Mouse (Mus musculus) kidney, postnatal 0 days (tissue): Measurements from ENCODE around the gene BC025920. TPM values are rescaled to one million over a fixed set of nuclear protein-coding genes. Genes with fewer than 3 reads are reported as not detected.
A peak's percentile ranks its signal among the peaks of the same experiment; 100 is the strongest.
"Not testable (repeated sequence)": the region's sequence is repeated elsewhere in the genome, so short reads cannot be mapped to it uniquely, and the experiment has no call there.

Source experiments
- ATAC-seq: fragments of 200-750 bp; cut with Nextera tagmentation; replicated peaks from 2 replicates; pipeline ENCODE4 v1.8.0; 2017; ENCODE audit warnings: low read depth, moderate number of reproducible peaks, moderate TSS enrichment, moderate library complexity; ENCODE audit not compliant: low FRiP score
- DNase-seq: peaks from one replicate; pipeline ENCODE4 v3.0.0-alpha.2; 2016; ENCODE audit warnings: low spot score
- H3K27ac ChIP-seq: fragments of 300-500 bp; sonication (generic); 2 replicates; pipeline ENCODE4 v1.5.1; 2014; ENCODE audit warnings: mild to moderate bottlenecking
- H3K27me3 ChIP-seq: fragments of 300-500 bp; sonication (generic); 2 replicates; pipeline ENCODE4 v1.6.1; 2014; ENCODE audit warnings: low read length, mixed read lengths; ENCODE audit not compliant: insufficient read depth
- H3K36me3 ChIP-seq: fragments of 300-500 bp; sonication (generic); 2 replicates; pipeline ENCODE4 v1.6.1; 2014; ENCODE audit warnings: low read length, mixed read lengths; ENCODE audit not compliant: insufficient read depth
- H3K4me1 ChIP-seq: fragments of 300-500 bp; sonication (generic); replicated peaks from 2 replicates; pipeline ENCODE4 v1.6.1; 2014; ENCODE audit warnings: antibody characterized with exemption, low read length, mixed read lengths; ENCODE audit not compliant: insufficient read depth
- H3K4me2 ChIP-seq: fragments of 300-500 bp; sonication (generic); 2 replicates; pipeline ENCODE4 v1.6.1; 2014; ENCODE audit warnings: mild to moderate bottlenecking, low read length, moderate library complexity, mixed read lengths
- H3K4me3 ChIP-seq: fragments of 300-500 bp; sonication (generic); replicated peaks from 2 replicates; pipeline ENCODE4 v1.5.1; 2014; ENCODE audit warnings: low read depth, low read length
- H3K9ac ChIP-seq: fragments of 300-500 bp; sonication (generic); 2 replicates; pipeline ENCODE4 v1.6.1; 2014; ENCODE audit warnings: low read depth, low read length
- H3K9me3 ChIP-seq: fragments of 300-500 bp; sonication (generic); replicated peaks from 2 replicates; pipeline ENCODE4 v1.6.1; 2016; ENCODE audit warnings: low read length, inconsistent platforms, mixed read lengths
- CTCF ChIP-seq: IDR thresholded peaks from 2 replicates; pipeline ENCODE4 v1.5.1; 2016; ENCODE audit warnings: antibody characterized with exemption, low read depth, mild to moderate bottlenecking, moderate library complexity
- WGBS: fragments of 180-500 bp; shearing (Covaris S2); extraction: QIAGEN DNeasy Blood & Tissue Kit; methylation state at CpG from one replicate; pipeline ENCODE4 v1.1.7; 2014; 5-methylcytosine and 5-hydroxymethylcytosine counted together
- polyA plus RNA-seq: library from polyadenylated mRNA; unstranded; fragments of >200 nt; fragmentation: Nextera tagmentation; extraction: Ambion mirVana; gene quantifications from 2 replicates; pipeline ENCODE4 v1.2.1, GENCODE M21; 2015

BC025920 gene
- polyA plus RNA-seq, 1 experiment from 2014 or later = 0.37 TPM

DNA sequence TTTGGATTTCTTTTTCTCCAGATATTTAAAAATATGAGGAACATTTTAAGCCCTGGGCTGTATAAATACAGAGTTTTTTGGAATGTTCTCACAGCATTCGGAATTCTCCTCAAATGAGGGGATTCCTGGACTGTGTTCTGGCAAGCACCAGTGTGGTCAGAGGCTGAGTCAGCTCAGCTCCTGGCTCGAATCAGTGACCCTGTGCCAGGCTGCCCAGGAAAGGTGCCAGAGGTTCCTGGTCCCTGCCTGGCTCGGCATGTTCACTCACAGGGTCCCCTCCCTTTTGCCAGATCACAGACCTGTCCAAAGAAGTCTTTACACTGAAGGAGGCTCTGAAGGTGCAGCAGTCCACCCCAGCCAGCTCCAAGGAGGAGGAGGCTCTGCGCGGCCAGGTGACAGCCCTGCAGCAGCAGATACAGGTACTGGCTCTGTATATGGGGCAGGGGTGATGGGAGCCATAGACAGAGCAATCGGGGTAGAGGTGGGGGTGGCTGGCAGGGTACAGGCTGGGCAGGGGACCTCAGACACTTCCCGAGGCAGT lies 40.0 kb downstream of the BC025920 start:
- Histone ChIP-seq H3K36me3 (no peaks in the 10 kb centered on the region), H3K27ac (no peak overlapping the region), H3K9me3 (peaks cover 5% of the 10 kb centered on the region; the same call in 1 of the 2 replicates), H3K4me1 (peaks cover 14% of the 10 kb centered on the region; the same call in 1 of the 2 replicates), H3K9ac (no peak overlapping the region), H3K27me3 (no peaks in the 10 kb centered on the region), H3K4me2 (no peak overlapping the region), H3K4me3 (no peak overlapping the region)
- 70% methylated on average over 7 of the region's 7 CpGs for WGBS
- DNase-seq = no peak
- ATAC-seq = no peak
- TF ChIP-seq CTCF = no peak

DNA sequence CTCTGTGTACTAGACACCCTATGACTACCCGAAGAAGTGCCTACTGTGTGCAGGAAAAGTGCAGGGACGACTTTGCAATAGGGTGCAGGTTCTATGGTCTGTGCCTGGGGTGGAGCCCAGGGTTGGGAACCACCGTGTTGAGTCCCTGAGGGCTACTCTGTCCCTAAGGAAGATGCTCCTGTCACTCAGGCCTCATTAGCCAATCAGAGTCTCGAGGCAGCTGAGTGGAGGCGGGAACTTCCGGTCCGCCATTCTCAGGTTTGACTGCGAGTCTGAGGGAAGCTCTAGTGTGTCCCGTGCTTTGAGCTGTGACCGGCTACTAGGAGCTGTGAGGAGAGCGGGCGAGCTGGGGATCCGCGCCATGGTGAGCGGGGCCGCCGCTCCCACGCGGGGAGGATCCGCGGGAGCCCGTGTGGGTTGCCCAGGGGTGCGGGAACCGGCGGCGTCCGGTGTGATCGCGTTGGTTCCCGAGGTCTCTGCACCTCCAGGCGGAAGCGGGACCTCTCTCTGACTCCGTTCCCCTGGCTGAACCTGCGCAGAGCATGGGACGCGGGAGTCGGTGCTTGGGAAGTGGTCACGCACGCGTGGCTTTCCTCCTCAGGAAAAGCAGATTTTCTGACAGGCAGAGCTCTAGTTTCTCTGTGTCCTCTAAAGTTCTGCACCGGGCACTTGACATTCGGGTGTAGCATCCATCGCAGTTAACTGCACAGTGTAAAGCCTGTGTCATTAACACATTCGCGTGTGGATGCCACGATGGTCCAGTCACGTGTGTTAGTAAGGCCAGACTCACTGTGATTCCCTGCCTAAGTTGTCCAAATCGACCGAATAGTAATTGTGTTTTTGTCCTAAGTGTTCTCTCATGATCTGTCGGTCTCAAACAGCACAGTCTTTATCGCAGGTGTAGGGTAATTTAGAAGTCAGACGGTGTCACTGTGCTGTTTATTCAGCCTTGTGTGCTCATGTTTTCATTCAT lies 43.0 kb downstream of the BC025920 start, which contains the start of gene Gm10778:
Gm10778 (plus strand) TSS at position 257 of the 973 bp plus-strand sequence.
- not testable (repeated sequence) for H3K36me3 ChIP-seq, H3K27me3 ChIP-seq, H3K4me1 ChIP-seq, H3K9me3 ChIP-seq
- H3K4me2 ChIP-seq = peak within 1 kb of the TSS; percentile 53
- ATAC-seq (peak; percentile 93), DNase-seq (peak; percentile 91)
- peak within 1 kb of the TSS; percentile 53 for H3K4me3 ChIP-seq
- H3K27ac ChIP-seq = peak within 1 kb of the TSS; percentile 90
- H3K9ac ChIP-seq = peak within 1 kb of the TSS; percentile 61
- WGBS = 1% methylated on average over 34 of the region's 52 CpGs

DNA sequence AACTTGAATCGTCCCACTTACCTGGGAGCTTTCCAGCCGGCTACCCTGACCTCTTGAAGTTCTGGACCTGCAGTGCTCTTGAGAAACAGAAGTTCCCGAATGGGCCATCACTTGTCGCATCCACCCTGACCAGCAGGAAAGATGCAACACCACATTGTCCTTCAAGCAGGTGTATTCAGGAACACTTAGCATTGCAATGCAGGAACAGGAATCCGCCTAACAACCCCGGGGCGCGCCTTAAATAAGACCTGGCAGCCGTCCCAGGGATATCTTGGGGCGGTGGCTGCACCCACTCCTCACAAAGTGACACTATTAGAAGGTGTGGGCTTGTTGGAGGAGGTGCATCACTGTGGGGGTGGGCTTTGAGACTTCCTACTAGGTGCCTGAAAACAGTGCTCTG lies 49.1 kb downstream of the BC025920 start:
- H3K36me3 ChIP-seq = peaks cover 9% of the 10 kb centered on the region; the same call in 1 of the 2 replicates
- 95% methylated on average over 10 of the region's 10 CpGs for WGBS
- H3K9me3 ChIP-seq = peaks cover 26% of the 10 kb centered on the region
- H3K9ac ChIP-seq = no peak overlapping the region
- DNase-seq = no peak
- no peak overlapping the region for H3K27ac ChIP-seq
- no peak overlapping the region for H3K4me2 ChIP-seq
- H3K27me3 ChIP-seq = no peaks in the 10 kb centered on the region
- H3K4me1 ChIP-seq = no peaks in the 10 kb centered on the region
- no peak overlapping the region for H3K4me3 ChIP-seq
- no peak for ATAC-seq
- no peak for TF ChIP-seq CTCF

DNA sequence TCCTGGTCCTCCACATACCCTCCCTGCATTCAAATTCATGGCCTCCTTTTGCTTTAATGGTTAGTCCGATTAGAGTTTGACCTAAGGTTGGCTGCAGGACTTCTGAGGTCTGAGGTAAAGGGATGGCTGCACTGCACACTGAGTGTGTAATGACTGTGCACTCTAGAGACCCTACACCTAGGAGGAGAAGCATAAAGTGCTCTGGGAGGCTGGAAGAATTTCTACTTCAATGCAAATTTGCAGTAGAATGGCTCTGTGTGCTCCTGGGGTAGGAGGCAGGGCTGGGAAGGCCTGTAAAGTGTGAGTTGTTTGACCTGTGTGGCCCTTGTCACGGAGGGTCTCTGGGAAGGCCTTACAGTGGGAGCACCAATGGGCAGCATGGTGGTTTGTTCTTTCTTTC lies 50.1 kb downstream of the BC025920 start:
- no peak for TF ChIP-seq CTCF
- peaks cover 9% of the 10 kb centered on the region; the same call in 1 of the 2 replicates for H3K36me3 ChIP-seq
- H3K27me3 ChIP-seq = no peaks in the 10 kb centered on the region
- H3K4me3 ChIP-seq = no peak overlapping the region
- H3K9ac ChIP-seq = no peak overlapping the region
- DNase-seq (no peak), ATAC-seq (no peak)
- no peak overlapping the region for H3K4me2 ChIP-seq
- peaks cover 21% of the 10 kb centered on the region for H3K9me3 ChIP-seq
- 98% methylated on average over 2 of the region's 2 CpGs for WGBS
- no peak overlapping the region for H3K27ac ChIP-seq
- no peaks in the 10 kb centered on the region for H3K4me1 ChIP-seq

Other genes with a start within 250 kb of the BC025920 start
- 11.3 and 11.6 TPM in 2 replicates for gene Mfsd12, start 248.8 kb upstream of the BC025920 start, polyA plus RNA-seq
- gene 4930404N11Rik, start 240.5 kb upstream of the BC025920 start, polyA plus RNA-seq = 0.45 and 0.59 TPM in 2 replicates
- 67.5 and 70.6 TPM in 2 replicates for gene Fzr1, start 227.8 kb upstream of the BC025920 start, polyA plus RNA-seq
- 74.3 and 80.6 TPM in 2 replicates for gene Dohh, start 221.8 kb upstream of the BC025920 start, polyA plus RNA-seq
- gene Gm48551, start 221.8 kb upstream of the BC025920 start, polyA plus RNA-seq = 1.9 and 2.1 TPM in 2 replicates
- gene Gm48552, start 217.3 kb upstream of the BC025920 start, polyA plus RNA-seq = 0.82 and 1.9 TPM in 2 replicates
- gene Smim24, start 213.2 kb upstream of the BC025920 start, polyA plus RNA-seq = 62.4 and 68.6 TPM in 2 replicates
- gene Nfic, start 150.6 kb upstream of the BC025920 start, polyA plus RNA-seq = 62.3 and 72.5 TPM in 2 replicates
- gene Celf5, start 123.6 kb upstream of the BC025920 start, polyA plus RNA-seq = 0.30 and 0.47 TPM in 2 replicates
- 56.1 and 63.3 TPM in 2 replicates for gene Ncln, start 109.9 kb upstream of the BC025920 start, polyA plus RNA-seq
- 1.7 and 1.8 TPM in 2 replicates for gene S1pr4, start 106.1 kb upstream of the BC025920 start, polyA plus RNA-seq
- gene Gna15, start 82.0 kb upstream of the BC025920 start, polyA plus RNA-seq = 0.80 and 0.92 TPM in 2 replicates
- 69.5 and 72.3 TPM in 2 replicates for gene Gna11, start 61.1 kb upstream of the BC025920 start, polyA plus RNA-seq
- gene Aes, start 46.8 kb upstream of the BC025920 start, polyA plus RNA-seq = 566 and 582 TPM in 2 replicates
- gene Tle2, start 31.7 kb upstream of the BC025920 start, polyA plus RNA-seq = 29.2 and 30.8 TPM in 2 replicates
- 7.3 and 9.4 TPM in 2 replicates for gene Tle6, start 5.2 kb upstream of the BC025920 start, polyA plus RNA-seq
- gene Sirt6, start 21.5 kb downstream of the BC025920 start, polyA plus RNA-seq = 27.0 and 27.5 TPM in 2 replicates
- gene Ankrd24, start 22.3 kb downstream of the BC025920 start, polyA plus RNA-seq = 10.2 and 10.7 TPM in 2 replicates
- gene Gm10778, start 42.8 kb downstream of the BC025920 start, polyA plus RNA-seq = 4.0 TPM in 2 replicates
- gene Zfp433, start 98.6 kb downstream of the BC025920 start, polyA plus RNA-seq = 12.5 and 17.2 TPM in 2 replicates
- 7.3 and 7.4 TPM in 2 replicates for gene Gm3055, start 164.9 kb downstream of the BC025920 start, polyA plus RNA-seq
- 2.4 and 2.5 TPM in 2 replicates for gene Gm4767, start 205.9 kb downstream of the BC025920 start, polyA plus RNA-seq